Mouse (Mus musculus): Measurements from ENCODE around the gene Wdr81. TPM values are rescaled to one million over a fixed set of nuclear protein-coding genes. Genes with fewer than 3 reads are reported as not detected.
A peak's percentile ranks its signal among the peaks of the same experiment; 100 is the strongest.

Gene Wdr81
- polyA plus RNA-seq, 1 experiment from 2014 or later: 9.5 TPM

- Histone ChIP-seq H3K9me3 (ENCODE audit: low read length) (no peaks in the 10 kb centered on the region), H3K36me3 (replicated peaks; ENCODE audit: insufficient read depth, low read length) (no peaks in the 10 kb centered on the region), H3K9ac (replicated peaks) (no peak overlapping the region), H3K27me3 (ENCODE audit: insufficient read depth, low read length) (no peaks in the 10 kb centered on the region), H3K4me1 (ENCODE audit: insufficient read depth) (no peaks in the 10 kb centered on the region; the same call in 1 of the 2 replicates), H3K27ac (ENCODE audit: low read depth) (peak overlapping the region; percentile 84), H3K4me2 (ENCODE audit: low read depth, low read length) (0 out of 2 replicates have a peak overlapping the region, but pooled peaks have one; percentile 26), H3K4me3 (ENCODE audit: low read depth, low read length) (no peak overlapping the region)
- TF ChIP-seq EP300 (IDR thresholded peaks at IDR 0.05; ENCODE audit: low read depth): no peak
- TF ChIP-seq CTCF (IDR thresholded peaks at IDR 0.05; ENCODE audit: low read depth): no peak
- DNase-seq (no peak), ATAC-seq (no peak)
- WGBS (ENCODE audit: insufficient replicate concordance): 65% methylated on average over 3 of the region's 3 CpGs
Measured at GRCm38 (mm10) chr11:75423091-75423490, 31.4 kb downstream of the Wdr81 start.

- Histone ChIP-seq H3K27ac (ENCODE audit: low read depth) (peak within 1 kb of the TSS; percentile 84), H3K27me3 (ENCODE audit: insufficient read depth, low read length) (no peaks in the 10 kb centered on the region), H3K9me3 (ENCODE audit: low read length) (no peaks in the 10 kb centered on the region), H3K4me1 (ENCODE audit: insufficient read depth) (no peaks in the 10 kb centered on the region; the same call in 1 of the 2 replicates), H3K4me3 (ENCODE audit: low read depth, low read length) (peak within 1 kb of the TSS; percentile 46), H3K4me2 (ENCODE audit: low read depth, low read length) (peak within 1 kb of the TSS; percentile 57), H3K9ac (replicated peaks) (peak within 1 kb of the TSS; percentile 64), H3K36me3 (replicated peaks; ENCODE audit: insufficient read depth, low read length) (no peaks in the 10 kb centered on the region)
- WGBS (ENCODE audit: insufficient replicate concordance): 35% methylated on average over 10 of the region's 10 CpGs
- ATAC-seq (peak; percentile 41), DNase-seq (no peak)
- TF ChIP-seq EP300 (IDR thresholded peaks at IDR 0.05; ENCODE audit: low read depth): no peak
- TF ChIP-seq CTCF (IDR thresholded peaks at IDR 0.05; ENCODE audit: low read depth): no peak
Measured at GRCm38 (mm10) chr11:75422013-75422792, 32.3 kb downstream of the Wdr81 start, which contains the start of gene Serpinf1. Serpinf1 (minus strand) TSS chr11:75422701.

GRCm38 (mm10) chr11:75421375-75422012 lies 33.0 kb downstream of the Wdr81 start:
- TF ChIP-seq CTCF (IDR thresholded peaks at IDR 0.05; ENCODE audit: low read depth) (no peak), EP300 (IDR thresholded peaks at IDR 0.05; ENCODE audit: low read depth) (no peak)
- 45% methylated on average over 6 of the region's 6 CpGs for WGBS (ENCODE audit: insufficient replicate concordance)
- H3K4me3 ChIP-seq (ENCODE audit: low read depth, low read length): peak overlapping the region; percentile 46
- H3K9me3 ChIP-seq (ENCODE audit: low read length): no peaks in the 10 kb centered on the region
- peak; percentile 48 for ATAC-seq
- H3K9ac ChIP-seq (replicated peaks): peak overlapping the region; percentile 64
- DNase-seq: no peak
- H3K36me3 ChIP-seq (replicated peaks; ENCODE audit: insufficient read depth, low read length): no peaks in the 10 kb centered on the region
- H3K4me1 ChIP-seq (ENCODE audit: insufficient read depth): no peaks in the 10 kb centered on the region; the same call in 1 of the 2 replicates
- H3K4me2 ChIP-seq (ENCODE audit: low read depth, low read length): peak overlapping the region; percentile 57
- H3K27me3 ChIP-seq (ENCODE audit: insufficient read depth, low read length): no peaks in the 10 kb centered on the region
- peak overlapping the region; percentile 84 for H3K27ac ChIP-seq (ENCODE audit: low read depth)

GRCm38 (mm10) chr11:75420810-75421374 lies 33.6 kb downstream of the Wdr81 start:
- Histone ChIP-seq H3K4me3 (ENCODE audit: low read depth, low read length) (peak overlapping the region; percentile 46; the same call in 1 of the 2 replicates), H3K27ac (ENCODE audit: low read depth) (peak overlapping the region; percentile 84), H3K4me1 (ENCODE audit: insufficient read depth) (no peaks in the 10 kb centered on the region; the same call in 1 of the 2 replicates), H3K27me3 (ENCODE audit: insufficient read depth, low read length) (no peaks in the 10 kb centered on the region), H3K9me3 (ENCODE audit: low read length) (no peaks in the 10 kb centered on the region), H3K9ac (replicated peaks) (0 out of 2 replicates have a peak overlapping the region, but pooled peaks have one; percentile 64), H3K4me2 (ENCODE audit: low read depth, low read length) (peak overlapping the region; percentile 57), H3K36me3 (replicated peaks; ENCODE audit: insufficient read depth, low read length) (no peaks in the 10 kb centered on the region)
- TF ChIP-seq EP300 (IDR thresholded peaks at IDR 0.05; ENCODE audit: low read depth) (no peak), CTCF (IDR thresholded peaks at IDR 0.05; ENCODE audit: low read depth) (no peak)
- DNase-seq (no peak), ATAC-seq (peak; percentile 70)
- WGBS (ENCODE audit: insufficient replicate concordance): 48% methylated on average over 5 of the region's 5 CpGs

GRCm38 (mm10) chr11:75420037-75420436 lies 34.5 kb downstream of the Wdr81 start:
- H3K27ac ChIP-seq (ENCODE audit: low read depth): no peak overlapping the region
- H3K9ac ChIP-seq (replicated peaks): no peak overlapping the region
- ATAC-seq (no peak), DNase-seq (no peak)
- H3K4me3 ChIP-seq (ENCODE audit: low read depth, low read length): no peak overlapping the region
- no peaks in the 10 kb centered on the region for H3K27me3 ChIP-seq (ENCODE audit: insufficient read depth, low read length)
- H3K4me2 ChIP-seq (ENCODE audit: low read depth, low read length): no peak overlapping the region
- no peaks in the 10 kb centered on the region for H3K36me3 ChIP-seq (replicated peaks; ENCODE audit: insufficient read depth, low read length)
- WGBS (ENCODE audit: insufficient replicate concordance): 67% methylated on average over 7 of the region's 7 CpGs
- TF ChIP-seq CTCF (IDR thresholded peaks at IDR 0.05; ENCODE audit: low read depth) (no peak), EP300 (IDR thresholded peaks at IDR 0.05; ENCODE audit: low read depth) (no peak)
- H3K9me3 ChIP-seq (ENCODE audit: low read length): no peaks in the 10 kb centered on the region
- H3K4me1 ChIP-seq (ENCODE audit: insufficient read depth): peaks cover 7% of the 10 kb centered on the region

GRCm38 (mm10) chr11:75415994-75416393 lies 38.5 kb downstream of the Wdr81 start:
- Histone ChIP-seq H3K36me3 (replicated peaks; ENCODE audit: insufficient read depth, low read length) (peaks cover 8% of the 10 kb centered on the region; the same call in 1 of the 2 replicates), H3K4me2 (ENCODE audit: low read depth, low read length) (0 out of 2 replicates have a peak overlapping the region, but pooled peaks have one; percentile 4), H3K4me3 (ENCODE audit: low read depth, low read length) (no peak overlapping the region), H3K9ac (replicated peaks) (no peak overlapping the region), H3K27me3 (ENCODE audit: insufficient read depth, low read length) (no peaks in the 10 kb centered on the region), H3K4me1 (ENCODE audit: insufficient read depth) (peaks cover 10% of the 10 kb centered on the region), H3K27ac (ENCODE audit: low read depth) (peak overlapping the region; percentile 44), H3K9me3 (ENCODE audit: low read length) (no peaks in the 10 kb centered on the region)
- TF ChIP-seq CTCF (IDR thresholded peaks at IDR 0.05; ENCODE audit: low read depth): no peak
- TF ChIP-seq EP300 (IDR thresholded peaks at IDR 0.05; ENCODE audit: low read depth): no peak
- DNase-seq: no peak
- 60% methylated on average over 13 of the region's 13 CpGs for WGBS (ENCODE audit: insufficient replicate concordance)
- no peak for ATAC-seq
